ENCODE assay signal across 17 mouse cellular contexts in the genomic region with DNA sequence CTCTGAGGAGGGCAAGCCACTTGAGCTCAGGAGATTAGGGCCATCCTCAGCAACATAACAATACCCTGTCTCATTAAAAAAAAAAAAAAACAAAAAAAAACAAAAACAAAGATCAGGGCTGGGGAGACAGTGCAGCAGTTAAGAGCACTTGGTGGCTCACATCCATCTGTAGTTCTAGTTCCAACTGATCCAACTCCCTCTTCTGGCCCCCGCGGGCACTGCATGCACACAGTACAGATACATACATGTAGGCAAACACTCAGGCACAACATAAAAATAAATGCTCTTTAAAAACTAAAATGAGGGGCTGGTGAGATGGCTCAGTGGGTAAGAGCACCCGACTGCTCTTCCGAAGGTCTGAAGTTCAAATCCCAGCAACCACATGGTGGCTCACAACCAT. TPM values are rescaled to one million over a fixed set of nuclear protein-coding genes. Genes with fewer than 3 reads are reported as not detected.
DNase-seq lines count a peak whose midpoint lies in the region; ATAC-seq lines count a peak whose summit lies in the region.
"Had no signal": no experiment of that assay in that cellular context is flagged by ENCODE, and none has a peak within 500 bp of the region (broad histone marks: within the 10 kb centered on the region; RNA-seq: fewer than 3 reads in every experiment).

No protein-coding gene starts in this region.

- H3K36me3 ChIP-seq in liver, embryonic 12.5 days: no peaks in the 10 kb centered on the region
- H3K36me3 ChIP-seq in splenic B cell, adult 2 months (ENCODE audit: control insufficient read depth, insufficient read depth, low read length, poor library complexity, severe bottlenecking): no peaks in the 10 kb centered on the region
- no peaks in the 10 kb centered on the region for H3K36me3 ChIP-seq in forebrain, embryonic 16.5 days (ENCODE audit: control insufficient read depth, insufficient read depth)
- H3K36me3 ChIP-seq: heart, embryonic 10.5 days; hindbrain, embryonic 13.5 days; liver, embryonic 15.5 days; neural tube, embryonic 15.5 days had no signal

- 97% methylated on average over 4 of the region's 4 CpGs for WGBS in liver, embryonic 12.5 days (ENCODE audit: insufficient replicate concordance)
- 95% methylated on average over 4 of the region's 4 CpGs for WGBS in forebrain, embryonic 16.5 days

- no peaks in the 10 kb centered on the region; the same call in 1 of the 2 replicates for H3K27me3 ChIP-seq in liver, embryonic 12.5 days (replicated peaks)
- H3K27me3 ChIP-seq in splenic B cell, adult 2 months (ENCODE audit: control insufficient read depth, insufficient read depth, low read length, poor library complexity, severe bottlenecking): no peaks in the 10 kb centered on the region
- no peaks in the 10 kb centered on the region for H3K27me3 ChIP-seq in forebrain, embryonic 16.5 days (replicated peaks; ENCODE audit: control insufficient read depth, insufficient read depth, low read length)
- H3K27me3 ChIP-seq: CH12.LX; hindbrain, embryonic 13.5 days; liver, embryonic 15.5 days; neural tube, embryonic 15.5 days had no signal

- no peak overlapping the region for H3K27ac ChIP-seq in liver, embryonic 12.5 days
- H3K27ac ChIP-seq in forebrain, embryonic 16.5 days (ENCODE audit: low read length): no peak overlapping the region
- H3K27ac ChIP-seq: heart, embryonic 10.5 days; hindbrain, embryonic 13.5 days; liver, embryonic 15.5 days; neural tube, embryonic 15.5 days had no signal

- no peaks in the 10 kb centered on the region for H3K9me3 ChIP-seq in liver, embryonic 12.5 days (replicated peaks)
- H3K9me3 ChIP-seq in forebrain, embryonic 16.5 days (ENCODE audit: control insufficient read depth, low read length): no peaks in the 10 kb centered on the region
- H3K9me3 ChIP-seq: heart, embryonic 10.5 days; liver, embryonic 15.5 days; neural tube, embryonic 15.5 days had no signal

- H3K4me2 ChIP-seq in liver, embryonic 12.5 days: no peak overlapping the region
- no peak overlapping the region for H3K4me2 ChIP-seq in forebrain, embryonic 16.5 days (ENCODE audit: low read length)
- H3K4me2 ChIP-seq: hindbrain, embryonic 13.5 days; liver, embryonic 15.5 days; neural tube, embryonic 15.5 days had no signal

- H3K4me1 ChIP-seq in liver, embryonic 12.5 days: no peaks in the 10 kb centered on the region
- H3K4me1 ChIP-seq in forebrain, embryonic 16.5 days (replicated peaks; ENCODE audit: control insufficient read depth, insufficient read depth, low read length): no peaks in the 10 kb centered on the region
- H3K4me1 ChIP-seq: heart, embryonic 10.5 days; hindbrain, embryonic 13.5 days; liver, embryonic 15.5 days; neural tube, embryonic 15.5 days had no signal

- no peak for ATAC-seq in liver, embryonic 12.5 days
- no peak for ATAC-seq in forebrain, embryonic 16.5 days

- DNase-seq in liver: peak; percentile 50
- DNase-seq in thymus, postnatal 14 days: peak; percentile 51
- DNase-seq in thymus, postnatal 25 days: no peak
- DNase-seq in R1 (ENCODE audit: low read depth, low spot score): peak; percentile 73
- DNase-seq in splenic B cell, adult 2 months (ENCODE audit: low read depth, low spot score): peak; percentile 24
- DNase-seq: adrenal gland, adult 2 months; gastrocnemius, postnatal 25 days; heart, postnatal 14 days; kidney, adult 11 months; left cerebral cortex, postnatal 4 days had no signal

- H3K4me3 ChIP-seq in liver, embryonic 12.5 days: no peak overlapping the region
- H3K4me3 ChIP-seq in forebrain, embryonic 16.5 days (replicated peaks; ENCODE audit: low read length): no peak overlapping the region
- H3K4me3 ChIP-seq: heart, embryonic 10.5 days; hindbrain, embryonic 13.5 days; liver, embryonic 15.5 days; neural tube, embryonic 15.5 days had no signal

- no peak overlapping the region for H3K9ac ChIP-seq in liver, embryonic 12.5 days
- H3K9ac ChIP-seq in forebrain, embryonic 16.5 days (replicated peaks; ENCODE audit: low read depth, low read length): no peak overlapping the region
- H3K9ac ChIP-seq: hindbrain, embryonic 13.5 days; liver, embryonic 15.5 days; neural tube, embryonic 15.5 days had no signal

RNA-seq across cellular contexts. Expression of a gene that starts 34.2 kb away (rescaled TPM):
- polyA plus RNA-seq in liver, embryonic 12.5 days (2016; fragmentation: Nextera tagmentation; extraction: Ambion mirVana): 53.9 and 57.4 TPM in 2 replicates
- 19.1 and 20.5 TPM in 2 replicates for polyA plus RNA-seq in forebrain, embryonic 16.5 days (2015; fragmentation: Nextera tagmentation; extraction: Ambion mirVana)
